Mouse (Mus musculus): ENCODE results near the gene Smc3. TPM values are rescaled to one million over a fixed set of nuclear protein-coding genes. Genes with fewer than 3 reads are reported as not detected.
A peak's percentile ranks its signal among the peaks of the same experiment; 100 is the strongest.

The Smc3 gene
- polyA plus RNA-seq (2015; fragmentation: Nextera tagmentation; extraction: Ambion mirVana) = 76.0 and 80.0 TPM in 2 replicates

DNA sequence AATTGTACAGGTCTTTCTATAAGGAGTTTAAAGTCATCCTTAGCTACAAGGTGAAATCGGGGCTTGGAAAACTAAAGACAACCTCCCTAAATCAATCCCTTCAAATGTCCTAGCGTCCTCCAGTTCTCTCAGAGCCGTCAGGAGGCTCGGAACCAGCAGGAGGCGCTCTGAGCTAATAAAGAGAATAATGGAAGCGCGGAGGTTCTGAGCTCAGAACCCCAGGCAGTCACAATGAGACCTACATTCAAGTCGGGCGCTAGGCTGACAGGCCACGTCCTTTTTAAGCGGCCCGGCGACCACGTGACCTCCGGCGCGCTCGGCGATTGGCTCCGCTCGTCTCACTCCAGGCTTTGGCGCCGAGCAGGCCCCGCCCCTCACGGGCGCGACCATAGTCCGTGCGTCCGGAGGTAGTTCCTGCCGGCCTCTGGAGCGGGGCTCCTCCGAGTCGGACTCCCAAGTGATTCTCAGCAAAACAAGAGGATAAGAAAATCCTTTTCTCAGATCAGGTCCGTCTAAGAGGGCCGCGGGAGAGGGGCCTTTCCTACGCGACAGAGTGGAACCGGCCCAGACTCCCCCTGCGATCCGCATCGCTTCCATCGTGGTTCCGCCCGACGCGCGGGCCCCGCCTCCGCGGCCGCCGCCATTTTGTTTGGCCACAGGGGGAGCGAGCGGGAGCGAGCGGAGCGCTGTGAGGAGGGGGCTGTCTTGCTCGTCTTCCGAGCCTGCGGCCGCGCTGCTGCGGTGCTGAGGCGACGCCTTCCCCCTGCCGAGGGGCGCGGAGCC lies at the start of gene Smc3:
Smc3 (plus strand) TSS at position 642 of the 783 bp plus-strand sequence.
- no peaks in the 10 kb centered on the region for H3K9me3 ChIP-seq
- H3K4me3 ChIP-seq (replicated peaks) = peak within 1 kb of the TSS; percentile 95
- H3K36me3 ChIP-seq = peaks cover 5% of the 10 kb centered on the region
- peaks cover 23% of the 10 kb centered on the region for H3K4me1 ChIP-seq (replicated peaks)
- peak within 1 kb of the TSS; percentile 85 for H3K9ac ChIP-seq (replicated peaks)
- H3K27ac ChIP-seq = peak within 1 kb of the TSS; percentile 98
- H3K4me2 ChIP-seq (replicated peaks) = peak within 1 kb of the TSS; percentile 91
- no peaks in the 10 kb centered on the region for H3K27me3 ChIP-seq
- under 1% methylated on average over 66 of the region's 70 CpGs for WGBS
- ATAC-seq = peak; percentile 94

DNA sequence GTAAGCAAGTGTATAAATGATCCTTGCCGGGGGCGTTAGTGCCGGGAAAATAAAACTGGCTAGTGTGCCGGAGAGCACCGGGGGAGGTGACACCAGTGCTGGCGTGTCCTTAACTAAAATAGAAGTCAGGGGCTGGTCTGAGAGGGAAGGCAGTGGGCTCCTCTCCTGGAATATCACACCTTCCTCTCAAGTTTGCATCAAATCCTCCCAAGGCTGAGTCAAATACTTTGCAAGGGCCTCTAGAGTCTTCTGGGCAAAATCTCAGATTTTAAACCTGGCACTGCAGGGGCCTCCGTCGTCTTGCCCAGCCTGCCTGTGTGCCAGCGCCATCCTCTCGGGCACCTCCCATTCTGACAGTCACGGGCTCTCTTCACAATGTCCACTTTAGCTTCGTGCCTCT lies 49.2 kb upstream of the Smc3 start:
- Histone ChIP-seq H3K27me3 (no peaks in the 10 kb centered on the region), H3K4me3 (replicated peaks) (no peak overlapping the region), H3K36me3 (no peaks in the 10 kb centered on the region), H3K9me3 (no peaks in the 10 kb centered on the region), H3K4me1 (replicated peaks) (peaks cover 7% of the 10 kb centered on the region), H3K27ac (no peak overlapping the region), H3K9ac (replicated peaks) (no peak overlapping the region), H3K4me2 (replicated peaks) (no peak overlapping the region)
- WGBS = 87% methylated on average over 12 of the region's 12 CpGs
- ATAC-seq = no peak

DNA sequence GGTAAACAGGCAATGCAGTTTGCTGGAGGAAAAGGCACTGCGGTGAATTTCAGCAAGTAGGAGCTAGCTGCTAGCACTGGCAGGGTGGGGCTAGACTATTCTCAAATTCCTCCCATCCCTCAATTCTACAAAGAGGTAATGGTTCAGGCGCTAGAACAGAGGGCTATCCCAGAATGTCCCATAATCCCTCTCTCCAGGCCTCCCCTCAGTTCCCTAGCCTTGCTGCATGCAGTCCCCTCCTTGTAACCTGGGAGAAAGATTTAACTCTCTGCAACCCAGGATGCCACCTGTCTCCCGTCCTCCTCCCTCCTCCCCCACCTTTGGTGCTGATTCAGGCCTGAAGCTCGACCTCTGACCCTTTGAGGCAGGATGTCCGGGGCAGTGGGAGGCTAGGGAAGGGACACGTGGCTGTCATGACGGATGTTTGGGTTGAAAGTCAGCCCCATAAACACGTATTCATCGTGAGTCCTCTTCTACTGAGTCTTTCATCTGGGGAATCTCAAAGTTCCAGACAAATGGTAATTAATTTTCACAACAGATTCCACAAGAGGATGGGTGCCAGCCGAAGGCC lies 47.9 kb upstream of the Smc3 start:
- Histone ChIP-seq H3K4me3 (replicated peaks) (no peak overlapping the region), H3K27ac (no peak overlapping the region), H3K9ac (replicated peaks) (no peak overlapping the region), H3K4me2 (replicated peaks) (no peak overlapping the region), H3K9me3 (no peaks in the 10 kb centered on the region), H3K27me3 (no peaks in the 10 kb centered on the region), H3K4me1 (replicated peaks) (peaks cover 13% of the 10 kb centered on the region), H3K36me3 (no peaks in the 10 kb centered on the region)
- no peak for ATAC-seq
- 44% methylated on average over 10 of the region's 10 CpGs for WGBS

DNA sequence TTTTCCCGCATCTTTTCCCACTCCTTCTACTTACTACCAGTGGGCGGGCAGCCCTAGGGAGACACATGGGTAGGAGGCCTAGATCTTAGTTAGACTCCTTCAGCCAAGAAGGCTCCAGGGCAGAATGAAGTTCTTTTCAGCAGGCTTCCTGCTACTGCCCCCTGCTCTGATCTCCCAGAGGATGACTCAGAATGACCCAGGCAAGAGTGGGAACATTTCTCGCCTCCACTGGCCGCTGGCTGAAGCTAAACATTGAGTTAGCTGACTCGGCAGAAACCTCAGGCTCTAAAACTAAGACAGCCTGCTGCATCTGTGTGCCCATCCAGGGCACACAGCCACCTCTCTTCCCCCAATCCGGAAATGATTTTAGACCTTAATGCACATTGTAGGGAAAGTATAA lies 47.4 kb upstream of the Smc3 start:
- H3K36me3 ChIP-seq = no peaks in the 10 kb centered on the region
- H3K9me3 ChIP-seq = no peaks in the 10 kb centered on the region
- no peak overlapping the region for H3K9ac ChIP-seq (replicated peaks)
- peaks cover 10% of the 10 kb centered on the region; the same call in 1 of the 2 replicates for H3K4me1 ChIP-seq (replicated peaks)
- H3K27me3 ChIP-seq = no peaks in the 10 kb centered on the region
- no peak overlapping the region for H3K4me2 ChIP-seq (replicated peaks)
- ATAC-seq = no peak
- no peak overlapping the region for H3K4me3 ChIP-seq (replicated peaks)
- WGBS = 61% methylated on average over 6 of the region's 6 CpGs
- no peak overlapping the region for H3K27ac ChIP-seq

DNA sequence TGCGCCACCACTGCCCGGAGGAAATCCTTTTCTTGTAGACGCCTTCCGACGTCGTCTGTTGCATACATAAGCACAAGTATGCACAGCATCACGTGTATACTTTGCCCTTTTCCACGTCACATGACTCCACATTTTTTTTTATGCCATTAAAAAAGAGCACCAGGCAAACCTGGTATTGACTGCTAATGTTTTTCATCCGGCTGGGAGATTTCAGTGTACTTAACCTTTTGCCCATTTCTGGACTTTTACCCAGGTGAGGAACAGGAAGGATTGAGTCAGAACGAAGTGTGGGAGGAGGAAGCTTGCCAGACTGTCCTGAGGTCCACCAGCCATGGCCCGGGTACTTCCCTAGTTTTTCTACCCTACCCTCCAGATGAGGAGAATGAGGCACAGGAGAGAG lies 45.8 kb upstream of the Smc3 start:
- H3K4me3 ChIP-seq (replicated peaks) = no peak overlapping the region
- 88% methylated on average over 11 of the region's 11 CpGs for WGBS
- H3K4me1 ChIP-seq (replicated peaks) = peaks cover 8% of the 10 kb centered on the region; the same call in 1 of the 2 replicates
- no peaks in the 10 kb centered on the region for H3K27me3 ChIP-seq
- no peaks in the 10 kb centered on the region for H3K9me3 ChIP-seq
- no peaks in the 10 kb centered on the region for H3K36me3 ChIP-seq
- no peak overlapping the region for H3K4me2 ChIP-seq (replicated peaks)
- no peak overlapping the region for H3K27ac ChIP-seq
- no peak overlapping the region for H3K9ac ChIP-seq (replicated peaks)
- ATAC-seq = no peak

DNA sequence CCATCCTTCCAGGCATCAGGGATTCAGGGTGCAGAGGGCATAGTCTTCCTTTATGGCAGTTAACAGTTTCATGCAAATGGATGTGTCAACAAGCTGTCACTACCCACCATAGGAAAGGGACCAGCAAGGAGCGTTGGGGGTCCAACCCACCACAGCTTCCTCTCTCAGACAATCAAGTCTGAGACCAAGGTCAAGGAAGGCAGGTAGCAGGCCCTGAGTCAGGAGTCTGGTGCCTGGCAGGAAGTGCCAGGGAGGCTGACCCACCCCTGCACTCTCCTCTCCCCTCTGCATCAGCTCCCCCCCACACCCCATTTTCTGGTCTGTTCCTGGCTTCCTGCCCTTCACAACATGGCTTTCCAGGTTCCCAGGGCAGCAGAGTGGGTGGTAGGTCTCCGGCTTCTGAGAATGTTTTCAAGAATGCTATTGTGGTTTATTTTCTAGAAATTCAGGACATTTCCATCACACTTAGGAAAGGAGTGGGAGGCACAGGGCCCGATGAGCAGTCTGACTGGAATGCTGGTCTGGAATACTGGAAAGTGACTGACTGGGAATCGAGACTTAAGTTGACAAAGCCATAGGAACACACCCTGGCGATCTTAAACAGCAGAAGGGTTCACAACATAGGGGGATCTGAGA lies 45.1 kb upstream of the Smc3 start:
- Histone ChIP-seq H3K9ac (replicated peaks) (no peak overlapping the region), H3K4me3 (replicated peaks) (no peak overlapping the region), H3K27me3 (no peaks in the 10 kb centered on the region), H3K9me3 (no peaks in the 10 kb centered on the region), H3K27ac (no peak overlapping the region), H3K4me1 (replicated peaks) (peaks cover 8% of the 10 kb centered on the region; the same call in 1 of the 2 replicates), H3K4me2 (replicated peaks) (no peak overlapping the region), H3K36me3 (no peaks in the 10 kb centered on the region)
- ATAC-seq = no peak
- 89% methylated on average over 5 of the region's 5 CpGs for WGBS

DNA sequence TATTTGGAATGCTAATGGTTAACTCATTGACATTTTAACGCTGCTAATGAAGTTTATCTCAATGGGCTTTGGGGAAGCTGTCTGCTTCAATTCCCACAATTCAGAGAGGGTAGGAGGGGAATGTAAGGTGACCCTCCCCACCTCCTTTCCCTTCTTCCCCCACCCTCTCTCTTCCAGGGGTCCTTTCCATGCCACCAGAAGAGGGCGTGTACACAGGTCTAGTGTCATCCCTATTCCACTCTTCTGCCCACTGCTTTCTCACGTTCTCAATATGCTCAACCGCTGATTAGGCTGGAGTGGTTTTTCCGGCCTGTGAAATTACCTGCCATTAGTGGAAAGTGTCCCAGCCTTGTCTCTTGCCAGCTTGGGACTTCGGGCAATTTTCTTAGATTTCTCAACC lies 43.4 kb upstream of the Smc3 start:
- H3K36me3 ChIP-seq = no peaks in the 10 kb centered on the region
- H3K4me3 ChIP-seq (replicated peaks) = no peak overlapping the region
- ATAC-seq = no peak
- H3K9me3 ChIP-seq = no peaks in the 10 kb centered on the region
- H3K27ac ChIP-seq = no peak overlapping the region
- WGBS = 35% methylated on average over 6 of the region's 6 CpGs
- no peak overlapping the region for H3K4me2 ChIP-seq (replicated peaks)
- no peak overlapping the region for H3K9ac ChIP-seq (replicated peaks)
- H3K4me1 ChIP-seq (replicated peaks) = peaks cover 8% of the 10 kb centered on the region; the same call in 1 of the 2 replicates
- no peaks in the 10 kb centered on the region for H3K27me3 ChIP-seq

DNA sequence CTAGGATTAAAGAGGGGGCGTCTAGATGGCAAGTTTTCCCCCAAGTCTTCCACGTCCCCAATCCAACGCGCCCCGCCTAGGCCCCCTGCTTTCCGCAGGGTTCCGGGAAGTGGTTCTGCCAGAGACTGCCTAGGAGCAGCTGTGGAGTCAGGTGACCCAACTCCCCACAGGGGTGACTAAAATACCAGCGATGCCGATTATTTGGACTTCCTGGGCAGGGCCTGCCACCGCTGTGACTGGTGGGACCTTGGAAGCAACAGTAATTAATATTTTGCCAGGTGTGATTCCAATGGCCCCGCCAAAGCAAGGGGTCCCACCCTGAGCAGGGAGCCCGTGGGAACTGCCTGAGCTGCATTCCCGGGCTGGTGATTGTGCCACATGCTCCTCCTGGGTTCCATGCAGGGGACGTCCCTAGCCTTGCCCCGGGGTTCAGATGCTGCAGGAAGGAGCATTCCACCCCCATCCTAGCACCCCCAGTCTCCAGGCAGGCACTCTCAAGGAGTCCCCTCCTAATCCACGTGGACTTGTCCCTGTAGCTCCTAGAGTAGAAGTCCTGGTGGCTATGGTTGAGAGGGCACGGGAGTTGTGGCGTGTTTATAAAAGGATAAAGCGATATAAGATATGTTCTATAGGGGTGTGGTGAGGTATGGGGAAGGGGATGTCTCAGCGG lies 42.8 kb upstream of the Smc3 start:
- Histone ChIP-seq H3K4me3 (replicated peaks) (no peak overlapping the region), H3K9me3 (no peaks in the 10 kb centered on the region), H3K27me3 (no peaks in the 10 kb centered on the region), H3K36me3 (no peaks in the 10 kb centered on the region), H3K4me2 (replicated peaks) (peak overlapping the region; percentile 24; the same call in 1 of the 2 replicates), H3K9ac (replicated peaks) (no peak overlapping the region), H3K4me1 (replicated peaks) (peaks cover 8% of the 10 kb centered on the region; the same call in 1 of the 2 replicates), H3K27ac (no peak overlapping the region)
- 41% methylated on average over 20 of the region's 20 CpGs for WGBS
- 0 out of 2 replicates have a peak, but pooled peaks have one; percentile 11 for ATAC-seq

DNA sequence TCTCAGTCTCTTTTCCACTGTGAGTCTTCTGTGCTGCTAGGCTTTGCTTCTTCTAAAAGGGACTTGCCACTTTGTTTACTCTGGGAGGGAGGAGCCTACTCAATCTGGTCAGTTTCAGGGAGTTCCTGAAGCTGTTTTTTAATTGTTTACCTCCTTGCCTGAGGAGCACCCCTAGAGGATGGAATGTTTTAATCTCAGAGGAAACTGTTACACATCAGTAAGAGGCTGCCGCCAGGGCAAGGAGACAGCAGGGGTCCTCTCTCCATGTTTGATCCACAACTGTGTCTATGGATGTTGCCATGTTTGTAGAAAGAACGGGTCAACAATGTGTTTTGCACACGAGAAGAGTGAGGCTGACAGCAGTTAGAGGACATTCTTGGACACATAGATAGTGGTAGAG lies 39.8 kb upstream of the Smc3 start:
- Histone ChIP-seq H3K4me3 (replicated peaks) (no peak overlapping the region), H3K9me3 (no peaks in the 10 kb centered on the region), H3K27ac (no peak overlapping the region), H3K9ac (replicated peaks) (no peak overlapping the region), H3K4me1 (replicated peaks) (peaks cover 8% of the 10 kb centered on the region; the same call in 1 of the 2 replicates), H3K27me3 (no peaks in the 10 kb centered on the region), H3K36me3 (no peaks in the 10 kb centered on the region), H3K4me2 (replicated peaks) (no peak overlapping the region)
- ATAC-seq = no peak
- 78% methylated on average over 3 of the region's 3 CpGs for WGBS

DNA sequence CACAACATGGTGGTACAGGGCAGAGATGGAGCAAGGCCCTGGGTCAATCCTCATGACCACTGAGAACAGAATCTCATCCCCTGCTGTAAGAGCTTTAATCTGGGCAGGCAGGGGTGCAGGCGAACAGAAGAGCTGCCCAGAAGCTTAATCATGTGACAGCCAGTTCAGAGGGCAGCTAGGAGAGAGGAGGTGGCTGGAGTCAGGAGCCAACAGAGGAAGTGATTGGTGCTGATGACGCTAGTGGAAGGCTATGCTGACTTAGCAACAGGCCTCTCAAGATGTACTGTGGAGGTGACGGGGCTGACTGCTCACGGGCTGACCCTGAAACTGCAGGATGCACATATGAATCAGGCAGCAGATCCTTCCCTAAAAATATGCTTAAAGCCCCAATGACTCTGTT lies 36.0 kb upstream of the Smc3 start:
- H3K4me3 ChIP-seq (replicated peaks) = no peak overlapping the region
- H3K9me3 ChIP-seq = no peaks in the 10 kb centered on the region
- WGBS = 45% methylated on average over 4 of the region's 4 CpGs

DNA sequence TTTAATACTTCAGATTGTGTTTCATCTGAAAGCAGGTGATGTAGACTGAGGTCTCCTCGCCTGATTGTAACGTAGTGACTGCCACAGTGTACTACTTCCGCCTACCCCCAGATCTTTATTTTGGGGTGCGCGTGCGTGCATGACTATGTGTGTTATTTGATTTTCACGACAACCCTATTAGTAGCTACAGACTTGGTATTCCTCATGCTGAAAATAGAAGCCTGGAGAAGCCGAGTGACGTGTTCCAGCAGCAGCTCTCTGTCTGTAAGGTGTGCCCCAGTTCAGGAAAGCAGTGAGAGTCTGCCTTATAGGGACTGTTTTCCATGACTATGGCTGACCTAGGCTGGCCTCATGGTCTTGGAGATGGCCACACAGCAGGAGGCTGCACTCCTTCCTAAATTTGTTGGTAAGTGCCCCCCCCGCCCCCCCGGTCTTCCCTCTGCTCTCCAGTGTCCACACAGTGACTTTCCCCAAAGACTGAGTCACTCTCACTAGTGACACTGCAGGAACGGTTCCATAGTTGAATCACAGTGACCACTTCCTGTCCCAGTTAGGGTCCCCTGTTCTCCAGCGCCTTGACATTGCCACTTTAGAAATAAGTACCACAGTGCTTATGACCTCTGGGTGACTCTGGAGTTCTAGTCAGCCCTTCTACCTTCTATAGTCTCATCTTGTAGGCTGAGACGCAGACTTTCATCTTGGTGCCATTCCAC lies 34.5 kb upstream of the Smc3 start:
- Histone ChIP-seq H3K4me1 (replicated peaks) (0 out of 2 replicates have a peak, but pooled peaks cover 3% of the 10 kb centered on the region), H3K9me3 (no peaks in the 10 kb centered on the region), H3K27me3 (no peaks in the 10 kb centered on the region), H3K36me3 (no peaks in the 10 kb centered on the region), H3K4me2 (replicated peaks) (no peak overlapping the region), H3K9ac (replicated peaks) (no peak overlapping the region), H3K27ac (no peak overlapping the region), H3K4me3 (replicated peaks) (no peak overlapping the region)
- ATAC-seq = no peak
- WGBS = 94% methylated on average over 14 of the region's 14 CpGs

More for the DNA sequence above, 36.0 kb upstream of the Smc3 start:
- Histone ChIP-seq H3K4me2 (replicated peaks) (no peak overlapping the region), H3K4me1 (replicated peaks) (0 out of 2 replicates have a peak, but pooled peaks cover 3% of the 10 kb centered on the region), H3K36me3 (no peaks in the 10 kb centered on the region), H3K27ac (no peak overlapping the region), H3K9ac (replicated peaks) (no peak overlapping the region), H3K27me3 (no peaks in the 10 kb centered on the region)
- no peak for ATAC-seq
